Mouse (Mus musculus) embryonic facial prominence, embryonic 15.5 days (tissue): Measurements from ENCODE around the gene Gsdme. TPM values are rescaled to one million over a fixed set of nuclear protein-coding genes. Genes with fewer than 3 reads are reported as not detected.

Source experiments
- ATAC-seq: fragments of 200-750 bp; cut with Nextera tagmentation; 2 replicates; pipeline ENCODE4 v1.8.0; 2017; ENCODE audit warnings: low read depth, moderate TSS enrichment; ENCODE audit not compliant: insufficient number of reproducible peaks, low FRiP score, low TSS enrichment
- H3K27ac ChIP-seq: fragments of 300-500 bp; sonication (generic); replicated peaks from 2 replicates; pipeline ENCODE4 v1.5.1; 2015; ENCODE audit warnings: mild to moderate bottlenecking, inconsistent platforms
- H3K27me3 ChIP-seq: fragments of 300-500 bp; sonication (generic); 2 replicates; pipeline ENCODE4 v1.6.1; 2015; ENCODE audit warnings: inconsistent platforms
- H3K36me3 ChIP-seq: fragments of 300-500 bp; sonication (generic); 2 replicates; pipeline ENCODE4 v1.6.1; 2015; ENCODE audit warnings: mild to moderate bottlenecking, inconsistent platforms
- H3K4me1 ChIP-seq: fragments of 300-500 bp; sonication (generic); 2 replicates; pipeline ENCODE4 v1.6.1; 2015; ENCODE audit warnings: inconsistent platforms
- H3K4me2 ChIP-seq: fragments of 300-500 bp; sonication (generic); replicated peaks from 2 replicates; pipeline ENCODE4 v1.6.1; 2015; ENCODE audit warnings: mild to moderate bottlenecking, inconsistent platforms
- H3K4me3 ChIP-seq: fragments of 300-500 bp; sonication (generic); replicated peaks from 2 replicates; pipeline ENCODE4 v1.5.1; 2015; ENCODE audit warnings: mild to moderate bottlenecking, inconsistent platforms
- H3K9ac ChIP-seq: fragments of 300-500 bp; sonication (generic); 2 replicates; pipeline ENCODE4 v1.6.1; 2015; ENCODE audit warnings: inconsistent platforms
- H3K9me3 ChIP-seq: fragments of 300-500 bp; sonication (generic); replicated peaks from 2 replicates; pipeline ENCODE4 v1.6.1; 2016; ENCODE audit warnings: inconsistent platforms
- WGBS: fragments of 180-500 bp; shearing (Covaris S2); methylation state at CpG from one replicate; pipeline ENCODE4 v1.1.7; 2015; 5-methylcytosine and 5-hydroxymethylcytosine counted together
- polyA plus RNA-seq: library from polyadenylated mRNA; unstranded; fragments of >200 nt; fragmentation: Nextera tagmentation; extraction: Ambion mirVana; gene quantifications from 2 replicates; pipeline ENCODE4 v1.2.1, GENCODE M21; 2015

The Gsdme gene
- polyA plus RNA-seq, 1 experiment from 2014 or later: 31.0 TPM

- no peaks in the 10 kb centered on the region for H3K36me3 ChIP-seq
- no peak for ATAC-seq
- H3K4me1 ChIP-seq: no peaks in the 10 kb centered on the region
- no peak overlapping the region for H3K4me3 ChIP-seq
- no peaks in the 10 kb centered on the region for H3K9me3 ChIP-seq
- no peak overlapping the region for H3K4me2 ChIP-seq
- H3K9ac ChIP-seq: no peak overlapping the region
- H3K27me3 ChIP-seq: no peaks in the 10 kb centered on the region
- H3K27ac ChIP-seq: no peak overlapping the region
These were observed 74.3 kb downstream of the Gsdme start for GRCm38 (mm10) chr6:50189376-50189775.

- Histone ChIP-seq H3K4me3 (no peak overlapping the region), H3K4me1 (no peaks in the 10 kb centered on the region), H3K27me3 (no peaks in the 10 kb centered on the region), H3K27ac (no peak overlapping the region), H3K9me3 (no peaks in the 10 kb centered on the region), H3K9ac (no peak overlapping the region), H3K4me2 (no peak overlapping the region), H3K36me3 (no peaks in the 10 kb centered on the region)
- WGBS: 59% methylated on average over 4 of the region's 4 CpGs
- no peak for ATAC-seq
These were observed 75.7 kb downstream of the Gsdme start for GRCm38 (mm10) chr6:50187955-50188354.

GRCm38 (mm10) chr6:50180189-50180588 lies 83.5 kb downstream of the Gsdme start:
- no peak overlapping the region for H3K4me2 ChIP-seq
- H3K4me1 ChIP-seq: no peaks in the 10 kb centered on the region
- ATAC-seq: no peak
- H3K27me3 ChIP-seq: no peaks in the 10 kb centered on the region
- H3K36me3 ChIP-seq: no peaks in the 10 kb centered on the region
- H3K27ac ChIP-seq: no peak overlapping the region
- no peak overlapping the region for H3K4me3 ChIP-seq
- no peaks in the 10 kb centered on the region for H3K9me3 ChIP-seq
- no peak overlapping the region for H3K9ac ChIP-seq
- WGBS: 71% methylated on average over 4 of the region's 4 CpGs

GRCm38 (mm10) chr6:50175736-50176135 lies 87.9 kb downstream of the Gsdme start:
- H3K4me1 ChIP-seq: no peaks in the 10 kb centered on the region
- WGBS: 64% methylated on average over 1 of the region's 1 CpGs

GRCm38 (mm10) chr6:50169771-50170170 lies 93.9 kb downstream of the Gsdme start:
- Histone ChIP-seq H3K4me2 (no peak overlapping the region), H3K9ac (no peak overlapping the region), H3K4me1 (no peaks in the 10 kb centered on the region), H3K36me3 (0 out of 2 replicates have a peak, but pooled peaks cover 3% of the 10 kb centered on the region), H3K9me3 (no peaks in the 10 kb centered on the region), H3K27me3 (no peaks in the 10 kb centered on the region), H3K27ac (no peak overlapping the region), H3K4me3 (no peak overlapping the region)
- no peak for ATAC-seq

More at GRCm38 (mm10) chr6:50175736-50176135, 87.9 kb downstream of the Gsdme start:
- ATAC-seq: no peak
- Histone ChIP-seq H3K9me3 (no peaks in the 10 kb centered on the region), H3K9ac (no peak overlapping the region), H3K4me3 (no peak overlapping the region), H3K4me2 (no peak overlapping the region), H3K27me3 (no peaks in the 10 kb centered on the region), H3K27ac (no peak overlapping the region), H3K36me3 (0 out of 2 replicates have a peak, but pooled peaks cover 3% of the 10 kb centered on the region)

GRCm38 (mm10) chr6:50168821-50169220 lies 94.8 kb downstream of the Gsdme start:
- H3K27ac ChIP-seq: no peak overlapping the region
- ATAC-seq: no peak
- no peak overlapping the region for H3K4me3 ChIP-seq
- no peak overlapping the region for H3K9ac ChIP-seq
- no peaks in the 10 kb centered on the region for H3K9me3 ChIP-seq
- 0 out of 2 replicates have a peak, but pooled peaks cover 3% of the 10 kb centered on the region for H3K36me3 ChIP-seq
- H3K4me1 ChIP-seq: no peaks in the 10 kb centered on the region
- H3K27me3 ChIP-seq: no peaks in the 10 kb centered on the region
- H3K4me2 ChIP-seq: no peak overlapping the region
- WGBS: 87% methylated on average over 4 of the region's 4 CpGs

- no peaks in the 10 kb centered on the region for H3K27me3 ChIP-seq
- no peak overlapping the region for H3K4me3 ChIP-seq
- ATAC-seq: no peak
- 77% methylated on average over 3 of the region's 3 CpGs for WGBS
- H3K9ac ChIP-seq: no peak overlapping the region
- H3K4me2 ChIP-seq: no peak overlapping the region
- no peak overlapping the region for H3K27ac ChIP-seq
- no peaks in the 10 kb centered on the region for H3K4me1 ChIP-seq
- no peaks in the 10 kb centered on the region for H3K36me3 ChIP-seq
- H3K9me3 ChIP-seq: no peaks in the 10 kb centered on the region
These were observed 100.6 kb downstream of the Gsdme start for GRCm38 (mm10) chr6:50163013-50163412.

- Histone ChIP-seq H3K4me3 (no peak overlapping the region), H3K9me3 (no peaks in the 10 kb centered on the region), H3K36me3 (no peaks in the 10 kb centered on the region), H3K9ac (no peak overlapping the region), H3K27ac (no peak overlapping the region), H3K4me1 (no peaks in the 10 kb centered on the region), H3K27me3 (no peaks in the 10 kb centered on the region), H3K4me2 (no peak overlapping the region)
- no peak for ATAC-seq
- WGBS: 87% methylated on average over 6 of the region's 6 CpGs
These were observed 103.8 kb downstream of the Gsdme start for GRCm38 (mm10) chr6:50159842-50160241.

- no peaks in the 10 kb centered on the region for H3K27me3 ChIP-seq
- 79% methylated on average over 4 of the region's 4 CpGs for WGBS
These were observed 114.3 kb downstream of the Gsdme start for GRCm38 (mm10) chr6:50149378-50149777.

GRCm38 (mm10) chr6:50146158-50146557 lies 117.5 kb downstream of the Gsdme start:
- no peaks in the 10 kb centered on the region for H3K9me3 ChIP-seq
- no peak overlapping the region for H3K9ac ChIP-seq
- no peak overlapping the region for H3K27ac ChIP-seq
- no peak overlapping the region for H3K4me3 ChIP-seq
- H3K4me1 ChIP-seq: no peaks in the 10 kb centered on the region
- H3K4me2 ChIP-seq: no peak overlapping the region
- no peak for ATAC-seq
- H3K36me3 ChIP-seq: no peaks in the 10 kb centered on the region
- no peaks in the 10 kb centered on the region for H3K27me3 ChIP-seq

More at GRCm38 (mm10) chr6:50149378-50149777, 114.3 kb downstream of the Gsdme start:
- H3K9me3 ChIP-seq: no peaks in the 10 kb centered on the region
- H3K27ac ChIP-seq: no peak overlapping the region
- ATAC-seq: no peak
- H3K4me1 ChIP-seq: no peaks in the 10 kb centered on the region
- no peak overlapping the region for H3K9ac ChIP-seq
- no peak overlapping the region for H3K4me2 ChIP-seq
- no peaks in the 10 kb centered on the region for H3K36me3 ChIP-seq
- no peak overlapping the region for H3K4me3 ChIP-seq

GRCm38 (mm10) chr6:50139526-50139925 lies 124.1 kb downstream of the Gsdme start:
- no peaks in the 10 kb centered on the region for H3K36me3 ChIP-seq
- no peak overlapping the region for H3K27ac ChIP-seq
- H3K4me1 ChIP-seq: no peaks in the 10 kb centered on the region
- no peak overlapping the region for H3K9ac ChIP-seq
- no peak overlapping the region for H3K4me2 ChIP-seq
- no peak overlapping the region for H3K4me3 ChIP-seq
- ATAC-seq: no peak
- H3K27me3 ChIP-seq: no peaks in the 10 kb centered on the region
- 88% methylated on average over 3 of the region's 3 CpGs for WGBS
- H3K9me3 ChIP-seq: no peaks in the 10 kb centered on the region
